9 mouse cellular contexts compared by ENCODE assay signal in genomic region chr12:76530580-76531139, GRCm38 (mm10). TPM values are rescaled to one million over a fixed set of nuclear protein-coding genes. Genes with fewer than 3 reads are reported as not detected.
DNase-seq lines count a peak whose midpoint lies in the region; ATAC-seq and TF ChIP-seq lines count a peak whose summit lies in the region.
"Had no signal": no experiment of that assay in that cellular context is flagged by ENCODE, and none has a peak within 500 bp of the region (broad histone marks: within the 10 kb centered on the region; RNA-seq: fewer than 3 reads in every experiment).

Gene Plekhg3, plus strand, starts transcription at chr12:76530891.

- no peak for TF ChIP-seq POLR2A in spleen, adult 2 months (IDR thresholded peaks at IDR 0.05; ENCODE audit: low read depth, low read length)

- peaks cover 2% of the 10 kb centered on the region; the same call in 1 of the 2 replicates for H3K27me3 ChIP-seq in spleen, adult 2 months (ENCODE audit: control insufficient read depth, insufficient read depth, low read length)
- H3K27me3 ChIP-seq in intestine, embryonic 14.5 days (replicated peaks; ENCODE audit: control insufficient read depth, insufficient read depth, low read length), result peaks cover 16% of the 10 kb centered on the region
- H3K27me3 ChIP-seq in stomach, embryonic 16.5 days (ENCODE audit: control insufficient read depth, insufficient read depth, low read length), result no peaks in the 10 kb centered on the region; the same call in 1 of the 2 replicates

- no peaks in the 10 kb centered on the region for H3K9me3 ChIP-seq in intestine, embryonic 14.5 days (ENCODE audit: control insufficient read depth, low read length)
- no peaks in the 10 kb centered on the region for H3K9me3 ChIP-seq in stomach, embryonic 16.5 days (replicated peaks; ENCODE audit: control insufficient read depth, low read length)

- no peak within 1 kb of the TSS for H3K4me3 ChIP-seq in spleen, adult 2 months (ENCODE audit: extremely low read depth, insufficient read depth, insufficient read length)
- peak within 1 kb of the TSS; percentile 83; the same call in 1 of the 2 replicates for H3K4me3 ChIP-seq in intestine, embryonic 14.5 days (ENCODE audit: low read depth, low read length)
- peak within 1 kb of the TSS; percentile 4; the same call in 1 of the 2 replicates for H3K4me3 ChIP-seq in stomach, embryonic 16.5 days (replicated peaks; ENCODE audit: low read length)

- H3K36me3 ChIP-seq in spleen, adult 2 months (ENCODE audit: control insufficient read depth, insufficient read depth, low read length), result no peaks in the 10 kb centered on the region
- H3K36me3 ChIP-seq in intestine, embryonic 14.5 days (ENCODE audit: control insufficient read depth, insufficient read depth, low read length), result no peaks in the 10 kb centered on the region
- H3K36me3 ChIP-seq in stomach, embryonic 16.5 days (ENCODE audit: control insufficient read depth, insufficient read depth, low read length), result no peaks in the 10 kb centered on the region

- H3K9ac ChIP-seq in intestine, embryonic 14.5 days (ENCODE audit: low read length), result no peak within 1 kb of the TSS
- H3K9ac ChIP-seq in stomach, embryonic 16.5 days (ENCODE audit: low read length), result no peak within 1 kb of the TSS

- TF ChIP-seq CTCF in spleen, adult 2 months (IDR thresholded peaks at IDR 0.05; ENCODE audit: extremely low read depth, insufficient read depth, insufficient read length, insufficient replicate concordance), result no peak

- H3K4me1 ChIP-seq in spleen, adult 2 months (ENCODE audit: control insufficient read depth, insufficient read depth, insufficient read length), result peaks cover 22% of the 10 kb centered on the region; the same call in 1 of the 2 replicates
- H3K4me1 ChIP-seq in intestine, embryonic 14.5 days (replicated peaks; ENCODE audit: control insufficient read depth, insufficient read depth, low read length), result peaks cover 20% of the 10 kb centered on the region; the same call in 1 of the 2 replicates
- peaks cover 15% of the 10 kb centered on the region for H3K4me1 ChIP-seq in stomach, embryonic 16.5 days (ENCODE audit: control insufficient read depth, insufficient read depth, low read length)

- peak within 1 kb of the TSS; percentile 98 for H3K4me2 ChIP-seq in intestine, embryonic 14.5 days (ENCODE audit: low read length)
- H3K4me2 ChIP-seq in stomach, embryonic 16.5 days (ENCODE audit: low read depth, low read length), result peak within 1 kb of the TSS; percentile 96; the same call in 1 of the 2 replicates

- DNase-seq in gastrocnemius, postnatal 4 days (ENCODE audit: low spot score in 2 of 2), result no peak
- no peak for DNase-seq in gastrocnemius, postnatal 36 days
- DNase-seq in spleen, adult 2 months (ENCODE audit: low read depth in 1 of 2, low spot score in 2 of 2), result no peak
- no peak for DNase-seq in spleen, adult 12 weeks (ENCODE audit: low spot score)
- no peak for DNase-seq in intestine, embryonic 14.5 days (ENCODE audit: low spot score)
- DNase-seq in urinary bladder, postnatal 4 days (ENCODE audit: low spot score in 2 of 2), result no peak
- no peak for DNase-seq in ovary, adult 18-20 months (ENCODE audit: low spot score)
- DNase-seq: cerebellum, adult 11-12 months had no signal

- WGBS in spleen, adult 2 months, result 92% methylated on average over 6 of the region's 6 CpGs
- 36% methylated on average over 6 of the region's 6 CpGs for WGBS in intestine, embryonic 14.5 days
- 52% methylated on average over 6 of the region's 6 CpGs for WGBS in stomach, embryonic 16.5 days

- intact Hi-C loops in gastrocnemius, postnatal 36 days (cut with DNase I), result no loop called here

- no peak for ATAC-seq in intestine, embryonic 14.5 days (replicated peaks; ENCODE audit: low FRiP score, low TSS enrichment, low read depth)
- no peak for ATAC-seq in stomach, embryonic 16.5 days (ENCODE audit: insufficient read depth, low FRiP score)

- H3K27ac ChIP-seq in spleen, adult 2 months (ENCODE audit: insufficient read depth, low read length), result no peak within 1 kb of the TSS
- H3K27ac ChIP-seq in intestine, embryonic 14.5 days (ENCODE audit: low read depth), result peak within 1 kb of the TSS; percentile 19; the same call in 1 of the 2 replicates
- H3K27ac ChIP-seq in stomach, embryonic 16.5 days (ENCODE audit: low read length), result 0 out of 2 replicates have a peak within 1 kb of the TSS, but pooled peaks have one; percentile 10

RNA-seq across cellular contexts. Expression of gene Plekhg3, which starts in this region (rescaled TPM):
- 10 to 100 TPM; 23.2 to 27.6 TPM for total RNA-seq in gastrocnemius, postnatal 4 days (2021)
- 1 to 10 TPM; 5.4 to 5.5 TPM for total RNA-seq in gastrocnemius, postnatal 36 days (2021)
- polyA plus RNA-seq in spleen, adult 2 months (2012; rRNA removed), result 15.3 and 17.3 TPM in 2 replicates
- polyA plus RNA-seq in intestine, embryonic 14.5 days (2014; fragmentation: Nextera tagmentation; extraction: Ambion mirVana), result 9.5 and 10.4 TPM in 2 replicates
- 10.2 and 11.6 TPM in 2 replicates for polyA plus RNA-seq in stomach, embryonic 16.5 days (2015; fragmentation: Nextera tagmentation; extraction: Ambion mirVana)
